Mouse (Mus musculus): ENCODE measurements around the gene Hspg2. TPM values are rescaled to one million over a fixed set of nuclear protein-coding genes. Genes with fewer than 3 reads are reported as not detected.

The Hspg2 gene
- total and polyA plus RNA-seq, 3 experiments = 1.3 to 14.0 (median 5.5) TPM

DNA sequence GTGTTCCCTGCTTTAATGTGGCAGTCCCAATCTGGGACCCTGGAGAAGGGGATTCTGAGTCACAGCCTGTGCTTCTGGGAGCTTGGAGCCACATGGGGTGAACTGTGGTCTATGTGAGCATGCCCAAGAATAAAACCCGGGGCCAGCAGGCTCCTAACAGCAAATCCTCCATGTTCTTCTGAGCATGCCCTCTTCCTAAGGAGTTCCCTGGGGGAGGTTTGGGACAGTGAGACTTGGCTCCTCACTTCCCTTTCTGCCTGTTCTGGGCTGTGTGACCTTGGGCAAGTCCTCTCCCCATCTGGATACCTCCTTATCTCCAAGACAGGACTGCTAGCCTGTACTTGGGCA is 12.4 kb downstream of the Hspg2 start:
- peaks cover 0 to 2% of the 10 kb centered on the region in 2 experiments for H3K36me3 ChIP-seq (replicated peaks in 1 of 2; ENCODE audit: control insufficient read depth in 1 of 2, insufficient read depth in 1 of 2, low read length in 1 of 2)
- in situ Hi-C loops (cut with MboI; ENCODE audit: low pct_ligation_motif_present, low pct_unique_long_range_greater_than_20kb, low sequenced_read_pairs) = no loop called here
- no peak for TF ChIP-seq TBP (conservative IDR thresholded peaks at IDR 0.05; ENCODE audit: low read depth, low read length)
- no peak for TF ChIP-seq TCF12 (IDR thresholded peaks at IDR 0.05; ENCODE audit: low read depth, low read length)
- TF ChIP-seq CHD1 (IDR thresholded peaks at IDR 0.05; ENCODE audit: low read depth, low read length) = no peak
- no peak for TF ChIP-seq MAFK (IDR thresholded peaks at IDR 0.05; ENCODE audit: insufficient replicate concordance, low read length)
- no peak for TF ChIP-seq GABPA (IDR thresholded peaks at IDR 0.05; ENCODE audit: insufficient replicate concordance, low read depth, low read length)
- no peak for DNase-seq (ENCODE audit: extremely low read depth)
- no peaks in the 10 kb centered on the region for H3K9me3 ChIP-seq (replicated peaks; ENCODE audit: low read length)
- H3K27me3 ChIP-seq (replicated peaks) = no peaks in the 10 kb centered on the region
- no peak overlapping the region for H3K9ac ChIP-seq (ENCODE audit: insufficient read depth, low read depth)
- peaks cover 0 to 24% of the 10 kb centered on the region in 2 experiments; a peak in 2 of 4 replicates for H3K4me1 ChIP-seq (ENCODE audit: control insufficient read depth in 1 of 2, insufficient read depth in 2 of 2)
- H3K79me2 ChIP-seq (replicated peaks; ENCODE audit: control insufficient read depth, extremely low read depth, insufficient read depth, poor library complexity, severe bottlenecking) = no peaks in the 10 kb centered on the region
- no peak overlapping the region for H3K27ac ChIP-seq (ENCODE audit: insufficient read depth, low read depth)
- no peak overlapping the region for H3K4me2 ChIP-seq (ENCODE audit: insufficient read depth, low read depth, poor library complexity, severe bottlenecking)
- H3K4me3 ChIP-seq (replicated peaks in 1 of 3; ENCODE audit: low read depth in 2 of 3, low read length in 2 of 3, poor library complexity in 1 of 3) = no peak overlapping the region
- dilution Hi-C loops (cut with MboI; ENCODE audit: extremely low pct_ligation_motif_present, extremely low pct_unique_long_range_greater_than_20kb, low sequenced_read_pairs) = no loop called here

DNA sequence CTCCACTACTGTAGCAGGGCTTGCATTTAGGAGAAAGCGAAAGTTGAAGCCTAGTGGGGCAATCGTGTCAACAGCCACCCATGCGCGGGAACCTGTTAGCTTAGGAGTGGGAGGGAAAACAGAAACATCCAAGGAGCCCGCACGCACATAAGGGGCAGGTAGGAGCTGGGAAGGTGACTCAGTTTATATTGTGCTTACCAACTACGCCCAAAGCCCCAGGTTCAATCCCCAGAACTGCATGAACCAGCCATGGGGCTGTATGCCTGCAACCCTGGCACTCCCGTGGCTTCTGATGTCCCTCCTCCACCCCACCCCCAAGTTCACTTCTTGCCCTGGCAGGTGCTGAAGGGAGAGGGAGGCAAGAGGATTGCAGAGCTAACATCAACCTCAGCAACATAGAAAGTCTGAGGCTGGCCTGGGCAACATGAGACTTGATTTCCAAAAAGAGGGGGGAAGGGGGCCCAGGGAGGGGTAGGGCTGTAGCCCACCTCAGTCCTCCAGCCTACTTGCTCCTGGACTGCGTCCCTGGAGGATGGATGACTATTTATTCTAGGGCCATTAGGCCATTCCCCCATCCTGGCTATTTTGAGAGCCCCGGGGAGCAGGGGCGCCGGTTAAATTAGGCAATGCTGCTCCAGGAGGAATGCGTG is 12.9 kb downstream of the Hspg2 start:
- Histone ChIP-seq H3K4me2 (ENCODE audit: insufficient read depth, low read depth, poor library complexity, severe bottlenecking) (no peak overlapping the region), H3K27me3 (replicated peaks) (no peaks in the 10 kb centered on the region), H3K4me1 (ENCODE audit: control insufficient read depth in 1 of 2, insufficient read depth in 2 of 2) (peaks cover 0 to 28% of the 10 kb centered on the region in 2 experiments; a peak in 2 of 4 replicates), H3K27ac (ENCODE audit: insufficient read depth, low read depth) (no peak overlapping the region), H3K79me2 (replicated peaks; ENCODE audit: control insufficient read depth, extremely low read depth, insufficient read depth, poor library complexity, severe bottlenecking) (no peaks in the 10 kb centered on the region), H3K9ac (ENCODE audit: insufficient read depth, low read depth) (no peak overlapping the region), H3K4me3 (replicated peaks in 1 of 3; ENCODE audit: low read depth in 2 of 3, low read length in 2 of 3, poor library complexity in 1 of 3) (no peak overlapping the region), H3K9me3 (replicated peaks; ENCODE audit: low read length) (no peaks in the 10 kb centered on the region), H3K36me3 (replicated peaks in 1 of 2; ENCODE audit: control insufficient read depth in 1 of 2, insufficient read depth in 1 of 2, low read length in 1 of 2) (peaks cover 0 to 2% of the 10 kb centered on the region in 2 experiments)
- TF ChIP-seq IRF4 (IDR thresholded peaks at IDR 0.05; ENCODE audit: low read depth, low read length) (no peak), RCOR1 (conservative IDR thresholded peaks at IDR 0.05; ENCODE audit: low read depth, low read length) (no peak), ZNF384 (IDR thresholded peaks at IDR 0.05; ENCODE audit: low read depth, low read length) (no peak), ZC3H11A (IDR thresholded peaks at IDR 0.05; ENCODE audit: low read depth, low read length) (no peak), USF1 (IDR thresholded peaks at IDR 0.05; ENCODE audit: low read depth, low read length) (no peak), ETS1 (conservative IDR thresholded peaks at IDR 0.05; ENCODE audit: low read depth, low read length) (no peak), E2F4 (IDR thresholded peaks at IDR 0.05; ENCODE audit: insufficient replicate concordance, low read depth, low read length) (no peak), NELFE (IDR thresholded peaks at IDR 0.05; ENCODE audit: low read depth, low read length) (no peak), TBP (conservative IDR thresholded peaks at IDR 0.05; ENCODE audit: low read depth, low read length) (no peak), KAT2A (IDR thresholded peaks at IDR 0.05; ENCODE audit: insufficient replicate concordance, low read length) (no peak), RAD21 (IDR thresholded peaks at IDR 0.05; ENCODE audit: low read depth, low read length) (no peak), SMC3 (IDR thresholded peaks at IDR 0.05; ENCODE audit: low read depth, low read length) (no peak), MXI1 (IDR thresholded peaks at IDR 0.05; ENCODE audit: low read depth, low read length) (no peak), MAZ (IDR thresholded peaks at IDR 0.05; ENCODE audit: low read depth, low read length) (no peak), SIN3A (IDR thresholded peaks at IDR 0.05; ENCODE audit: low read length) (no peak), JUN (IDR thresholded peaks at IDR 0.05; ENCODE audit: insufficient read depth, low read depth, low read length) (no peak), JUND (conservative IDR thresholded peaks at IDR 0.05; ENCODE audit: low read depth, low read length) (no peak), BHLHE40 (IDR thresholded peaks at IDR 0.05; ENCODE audit: low read depth, low read length) (no peak), NRF1 (IDR thresholded peaks at IDR 0.05; ENCODE audit: low read depth, low read length) (no peak), MAFK (IDR thresholded peaks at IDR 0.05; ENCODE audit: insufficient replicate concordance, low read length) (no peak)
- dilution Hi-C loops (cut with MboI; ENCODE audit: extremely low pct_ligation_motif_present, extremely low pct_unique_long_range_greater_than_20kb, low sequenced_read_pairs) = no loop called here
- in situ Hi-C loops (cut with MboI; ENCODE audit: low pct_ligation_motif_present, low pct_unique_long_range_greater_than_20kb, low sequenced_read_pairs) = no loop called here
- DNase-seq (ENCODE audit: extremely low read depth) = no peak

Data from CH12.LX (cell line).